Mouse (Mus musculus) T-helper 2 cell (primary cell): ENCODE data around the gene Hook1.
"Not testable (repeated sequence)": the region's sequence is repeated elsewhere in the genome, so short reads cannot be mapped to it uniquely, and the experiment has no call there.

Experiments used
- in situ Hi-C: fragments of 300-600 bp; cut with MboI, MseI; formaldehyde crosslinking; loops from one replicate; pipeline ENCODE4 v1.15.1; 2025; ENCODE audit warnings: high pct_unique_total_duplicates

Gene Hook1

GRCm38 (mm10) chr4:95966928-95967724 lies at the start of gene Hook1:
TSS of gene Hook1 (plus strand) at chr4:95967240.
- in situ Hi-C loops: no loop called here

- in situ Hi-C loops: no loop called here
Observed at GRCm38 (mm10) chr4:95917703-95918102, 49.3 kb upstream of the Hook1 start.

DNA sequence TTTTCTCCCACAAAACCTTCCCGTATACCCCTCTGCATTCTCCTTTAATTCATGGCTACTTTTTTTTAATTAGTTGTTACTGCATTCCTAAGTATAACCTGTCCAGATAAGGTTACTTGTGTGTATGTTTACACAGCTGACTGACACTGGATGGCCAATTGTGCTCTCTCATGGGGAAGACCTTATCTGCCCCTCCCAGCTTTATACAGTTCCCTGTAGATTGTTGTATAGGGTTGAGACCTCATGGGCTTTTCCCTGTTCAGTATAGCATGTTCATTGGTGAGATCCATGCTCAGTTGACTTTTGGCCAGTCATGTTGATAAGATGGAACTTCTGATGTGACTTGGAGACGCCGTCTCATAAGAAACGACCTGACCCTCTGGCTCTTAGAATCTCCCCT lies 46.6 kb upstream of the Hook1 start:
- in situ Hi-C loops: no loop called here

- in situ Hi-C loops: no loop called here
Observed at GRCm38 (mm10) chr4:95924210-95925184, 42.5 kb upstream of the Hook1 start.

GRCm38 (mm10) chr4:95928846-95929245 lies 38.2 kb upstream of the Hook1 start:
- in situ Hi-C loops: no loop called here

DNA sequence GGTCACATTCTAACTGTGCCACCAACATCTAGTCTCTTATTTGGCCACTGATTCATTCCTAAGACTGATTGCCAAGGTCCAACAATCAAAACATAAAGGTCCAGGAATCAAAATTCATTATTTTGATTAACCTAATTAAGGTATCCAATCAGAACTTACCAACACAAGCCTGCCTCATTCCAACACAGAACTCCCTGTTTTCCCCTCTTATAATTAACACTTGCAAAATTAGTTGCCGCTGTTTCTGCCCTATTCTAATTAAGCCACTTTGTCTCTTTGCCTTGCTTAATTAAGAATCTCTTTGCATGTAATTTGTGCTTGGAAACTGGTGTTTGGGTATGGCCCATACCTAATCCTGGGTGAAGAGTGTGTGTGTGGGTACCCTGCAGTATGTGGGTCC lies 37.1 kb upstream of the Hook1 start:
- in situ Hi-C loops: no loop called here

DNA sequence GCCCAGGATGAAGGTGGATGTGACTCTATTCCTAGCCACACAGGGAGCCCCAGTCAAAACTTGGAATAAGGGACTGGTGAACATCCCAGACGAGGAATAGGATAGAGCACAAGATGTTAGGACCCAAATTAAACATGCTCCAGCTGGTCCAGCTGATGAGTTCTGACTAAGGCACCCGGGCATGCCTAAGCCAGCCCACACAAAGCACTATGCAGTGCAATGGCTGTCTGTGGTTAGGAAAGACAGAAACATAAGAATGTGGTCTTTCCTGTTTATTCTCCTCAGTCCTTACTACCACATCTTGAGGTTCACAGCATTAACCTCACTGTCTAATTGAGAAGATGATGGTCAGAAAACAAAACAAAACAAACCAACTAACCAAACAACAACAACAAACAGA lies 35.7 kb upstream of the Hook1 start:
- in situ Hi-C loops: no loop called here

- in situ Hi-C loops: no loop called here
Observed at GRCm38 (mm10) chr4:95933801-95934356, 33.2 kb upstream of the Hook1 start.

- in situ Hi-C loops: no loop called here
Observed at GRCm38 (mm10) chr4:95934384-95935035, 32.5 kb upstream of the Hook1 start.

- in situ Hi-C loops: no loop called here
Observed at GRCm38 (mm10) chr4:95938701-95939100, 28.3 kb upstream of the Hook1 start.

DNA sequence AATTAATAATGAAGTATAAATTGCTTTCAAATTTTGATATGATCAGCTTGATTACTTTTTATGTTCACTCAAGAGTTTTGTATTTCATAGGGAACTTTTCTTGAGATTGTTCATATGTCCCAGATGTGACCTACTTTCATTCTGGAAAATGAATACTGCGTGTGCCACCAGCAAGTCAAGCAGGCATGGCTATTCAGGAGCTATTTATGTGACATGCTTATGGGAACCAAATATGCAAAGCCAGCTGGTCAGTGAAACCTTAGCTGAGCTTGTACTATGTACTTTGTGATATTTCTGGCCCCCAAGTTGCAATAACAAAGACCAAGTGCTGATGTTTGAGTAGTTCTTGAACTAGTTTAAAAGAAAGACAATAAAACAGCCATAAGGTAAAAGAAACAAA lies 19.1 kb upstream of the Hook1 start:
- in situ Hi-C loops: no loop called here

DNA sequence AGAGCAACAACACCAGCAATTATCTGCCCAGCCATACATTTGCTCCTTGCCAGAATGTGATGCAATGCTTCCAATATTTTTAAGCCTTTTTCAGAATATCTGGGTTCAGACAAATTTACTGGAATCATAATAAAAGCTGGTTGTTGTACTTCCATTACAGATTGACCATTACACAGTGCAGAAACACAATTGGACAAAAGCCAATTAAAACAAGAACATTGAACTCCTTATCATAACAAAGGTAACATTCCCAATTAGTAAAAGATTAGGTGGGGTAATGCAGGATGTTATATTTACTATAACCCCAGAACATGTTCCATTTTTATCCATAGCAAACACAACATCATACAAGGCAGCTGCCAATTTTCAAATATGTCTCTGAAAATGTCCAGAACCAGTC lies 13.7 kb upstream of the Hook1 start:
- in situ Hi-C loops: no loop called here

- in situ Hi-C loops: not testable (repeated sequence)
Observed at GRCm38 (mm10) chr4:95982221-95982620, 15.2 kb downstream of the Hook1 start.

DNA sequence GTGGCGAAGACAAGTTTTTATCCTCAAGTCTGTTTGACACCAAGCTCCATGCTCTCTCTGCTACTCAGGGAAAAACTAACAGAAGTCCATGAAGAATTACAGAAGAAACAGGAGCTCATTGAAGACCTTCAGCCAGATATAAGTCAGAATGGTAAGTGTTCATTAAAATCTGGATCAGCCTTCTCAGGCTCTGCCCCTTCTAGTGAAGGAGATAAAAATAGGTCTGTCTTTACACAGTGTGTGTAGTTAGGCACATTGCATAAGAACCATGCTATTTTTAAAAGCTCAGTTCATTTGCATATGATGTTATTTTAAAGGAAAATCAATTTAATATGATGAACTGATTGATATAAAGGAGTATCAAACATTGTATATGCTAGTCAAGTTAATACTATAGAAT lies 49.8 kb downstream of the Hook1 start:
- in situ Hi-C loops: no loop called here

DNA sequence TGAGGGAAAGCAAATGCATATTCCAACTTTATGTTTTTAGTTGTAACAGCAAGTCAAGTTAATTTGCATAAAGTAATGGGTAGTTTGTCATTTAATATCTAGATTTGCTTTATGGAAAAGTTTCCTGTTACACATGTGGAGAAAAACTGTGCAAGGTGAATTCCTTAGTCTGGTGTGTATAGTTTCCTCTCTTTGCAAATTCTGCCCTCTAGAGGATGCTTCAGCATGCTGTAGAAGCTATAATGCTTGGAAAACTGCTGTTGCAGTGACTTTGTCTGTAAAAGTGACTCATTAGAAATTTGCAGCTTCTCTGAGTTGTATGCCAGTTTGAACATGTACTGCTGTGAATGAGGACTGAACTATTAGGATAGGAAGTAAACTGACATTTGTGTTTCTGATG lies 55.8 kb downstream of the Hook1 start:
- in situ Hi-C loops: no loop called here

GRCm38 (mm10) chr4:96028412-96028811 lies 61.4 kb downstream of the Hook1 start:
- in situ Hi-C loops: no loop called here

GRCm38 (mm10) chr4:96060106-96060505 lies 93.1 kb downstream of the Hook1 start:
- in situ Hi-C loops: no loop called here

DNA sequence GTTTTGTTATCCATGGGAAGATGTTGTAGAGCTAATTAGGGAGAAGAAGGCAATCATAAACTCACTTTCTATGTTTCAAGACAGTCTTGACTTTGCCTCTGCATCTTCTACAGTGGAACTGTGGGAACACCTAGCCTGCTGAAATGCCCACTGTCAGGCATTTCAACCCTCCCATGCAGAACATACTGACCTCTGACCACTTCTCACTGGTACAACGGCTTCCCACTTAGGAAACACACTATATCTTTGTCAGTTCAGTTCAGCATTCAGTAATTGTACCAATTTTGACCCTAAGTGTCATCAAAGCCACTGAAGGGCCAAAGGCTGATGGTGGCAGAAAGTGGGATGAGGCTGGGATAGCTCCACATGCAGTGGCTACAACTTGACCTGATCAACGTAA lies 95.0 kb downstream of the Hook1 start:
- in situ Hi-C loops: no loop called here
